Mouse (Mus musculus) heart, adult 2 months (tissue): ENCODE measurements around the gene Efcc1. TPM values are rescaled to one million over a fixed set of nuclear protein-coding genes. Genes with fewer than 3 reads are reported as not detected.

Source experiments
- DNase-seq, 2 experiments: peaks; one replicate each; pipeline ENCODE4 v3.0.0; 2021
- H3K27ac ChIP-seq: fragments of 200-600 bp; 2 replicates; pipeline ENCODE4 v1.8.1; 2022
- H3K27me3 ChIP-seq: fragments of 200-500 bp; 2 replicates; pipeline ENCODE4 v1.6.1; 2012; ENCODE audit warnings: mild to moderate bottlenecking, low read length, inconsistent platforms, mixed read lengths; ENCODE audit not compliant: control insufficient read depth, insufficient read depth
- H3K36me3 ChIP-seq: fragments of 200-500 bp; 2 replicates; pipeline ENCODE4 v1.6.1; 2012; ENCODE audit warnings: low read length, inconsistent platforms; ENCODE audit not compliant: control insufficient read depth, insufficient read depth
- H3K4me1 ChIP-seq: fragments of 200-500 bp; 2 replicates; pipeline ENCODE4 v1.6.1; 2011; ENCODE audit warnings: low read length; ENCODE audit not compliant: control insufficient read depth, insufficient read depth
- H3K4me3 ChIP-seq: fragments of 200-600 bp; 2 replicates; pipeline ENCODE4 v1.8.1; 2022
- H3K79me2 ChIP-seq: fragments of 200-500 bp; replicated peaks from 2 replicates; pipeline ENCODE4 v1.6.1; 2012; ENCODE audit warnings: mild to moderate bottlenecking, inconsistent platforms, low read length, moderate library complexity, mixed read lengths; ENCODE audit not compliant: control insufficient read depth, insufficient read depth
- H3K9ac ChIP-seq: fragments of 200-500 bp; 2 replicates; pipeline ENCODE4 v1.6.1; 2012; ENCODE audit warnings: low read depth, mild to moderate bottlenecking, control low read depth, inconsistent platforms, low read length, mixed read lengths
- CTCF ChIP-seq: fragments of 200-600 bp; IDR thresholded peaks from 2 replicates; pipeline ENCODE4 v1.8.1; 2022; ENCODE audit warnings: antibody characterized with exemption, mild to moderate bottlenecking, moderate library complexity
- EP300 ChIP-seq: fragments of 200-500 bp; IDR thresholded peaks from 2 replicates; pipeline ENCODE4 v1.6.1; 2011; ENCODE audit warnings: low read depth, low read length, control low read depth; ENCODE audit not compliant: insufficient read depth
- POLR2A ChIP-seq: fragments of 200-500 bp; IDR thresholded peaks from 2 replicates; pipeline ENCODE4 v1.6.1; 2011; ENCODE audit warnings: mild to moderate bottlenecking, low read depth, low read length, control low read depth; ENCODE audit not compliant: insufficient read depth
- WGBS: fragments of 180-500 bp; shearing (Covaris S2); methylation state at CpG from one replicate; pipeline ENCODE4 v1.1.7; 2018; 5-methylcytosine and 5-hydroxymethylcytosine counted together
- intact Hi-C: fragments of 180-260 bp; cut with DNase I; formaldehyde crosslinking; loops from one replicate; pipeline ENCODE4 v1.15.1; 2025
- polyA plus RNA-seq: library from polyadenylated mRNA; depleted of rRNA; stranded (reverse); fragments of >200 nt; gene quantifications from 2 replicates; pipeline ENCODE4 v1.2.3, GENCODE M21; 2012
- total RNA-seq, 2 experiments: library from RNA; stranded (reverse); gene quantifications; 2 replicates each; pipeline ENCODE4 v1.2.3; 2021

Efcc1 gene
- total and polyA plus RNA-seq, 3 experiments = 0.86 to 1.3 (median 1.2) TPM

- Histone ChIP-seq H3K4me3 (no peak overlapping the region), H3K4me1 (peaks cover 4% of the 10 kb centered on the region), H3K27ac (no peak overlapping the region), H3K36me3 (no peaks in the 10 kb centered on the region), H3K79me2 (no peaks in the 10 kb centered on the region), H3K27me3 (no peaks in the 10 kb centered on the region), H3K9ac (no peak overlapping the region)
- TF ChIP-seq POLR2A (no peak), EP300 (no peak), CTCF (no peak)
- 96% methylated on average over 5 of the region's 5 CpGs for WGBS
- DNase-seq = no peak
- intact Hi-C loops = no loop called here
Measured at GRCm38 (mm10) chr6:87791826-87792225, 61.2 kb downstream of the Efcc1 start.

- Histone ChIP-seq H3K79me2 (no peaks in the 10 kb centered on the region), H3K4me1 (no peaks in the 10 kb centered on the region; the same call in none of the 2 replicates), H3K9ac (no peak overlapping the region), H3K36me3 (no peaks in the 10 kb centered on the region), H3K4me3 (no peak overlapping the region), H3K27ac (no peak overlapping the region), H3K27me3 (no peaks in the 10 kb centered on the region)
- DNase-seq = no peak
- TF ChIP-seq CTCF (no peak), POLR2A (no peak), EP300 (no peak)
- 88% methylated on average over 10 of the region's 10 CpGs for WGBS
- intact Hi-C loops = no loop called here
Measured at GRCm38 (mm10) chr6:87793821-87794510, 63.3 kb downstream of the Efcc1 start.

GRCm38 (mm10) chr6:87795385-87796150 lies 64.9 kb downstream of the Efcc1 start:
- 56% methylated on average over 6 of the region's 6 CpGs for WGBS
- Histone ChIP-seq H3K36me3 (no peaks in the 10 kb centered on the region), H3K4me3 (no peak overlapping the region), H3K27me3 (no peaks in the 10 kb centered on the region), H3K9ac (no peak overlapping the region), H3K27ac (no peak overlapping the region), H3K79me2 (no peaks in the 10 kb centered on the region), H3K4me1 (no peaks in the 10 kb centered on the region; the same call in none of the 2 replicates)
- intact Hi-C loops = no loop called here
- no peak for DNase-seq
- TF ChIP-seq POLR2A (no peak), EP300 (no peak), CTCF (no peak)

GRCm38 (mm10) chr6:87796251-87796880 lies 65.7 kb downstream of the Efcc1 start:
- 79% methylated on average over 6 of the region's 6 CpGs for WGBS
- no peak overlapping the region for H3K27ac ChIP-seq
- intact Hi-C loops = no loop called here
- H3K79me2 ChIP-seq = no peaks in the 10 kb centered on the region
- H3K27me3 ChIP-seq = no peaks in the 10 kb centered on the region
- no peak for DNase-seq
- H3K9ac ChIP-seq = no peak overlapping the region
- TF ChIP-seq CTCF = no peak
- no peak for TF ChIP-seq POLR2A
- no peak for TF ChIP-seq EP300
- no peaks in the 10 kb centered on the region for H3K36me3 ChIP-seq
- no peaks in the 10 kb centered on the region; the same call in 1 of the 2 replicates for H3K4me1 ChIP-seq
- H3K4me3 ChIP-seq = no peak overlapping the region

- 29% methylated on average over 2 of the region's 2 CpGs for WGBS
Measured at GRCm38 (mm10) chr6:87797321-87797720, 66.7 kb downstream of the Efcc1 start.

More at GRCm38 (mm10) chr6:87797321-87797720, 66.7 kb downstream of the Efcc1 start:
- TF ChIP-seq EP300 = no peak
- no peak for TF ChIP-seq POLR2A
- TF ChIP-seq CTCF = no peak
- intact Hi-C loops = no loop called here
- H3K27me3 ChIP-seq = no peaks in the 10 kb centered on the region
- H3K27ac ChIP-seq = no peak overlapping the region
- no peak overlapping the region for H3K4me3 ChIP-seq
- no peaks in the 10 kb centered on the region; the same call in 1 of the 2 replicates for H3K4me1 ChIP-seq
- no peak overlapping the region for H3K9ac ChIP-seq
- H3K79me2 ChIP-seq = no peaks in the 10 kb centered on the region
- DNase-seq = no peak
- H3K36me3 ChIP-seq = no peaks in the 10 kb centered on the region
